ENCODE assay signal across 21 mouse cellular contexts in genomic region chr4:76241140-76241539, GRCm38 (mm10).
A peak's percentile ranks its signal among the peaks of the same experiment; 100 is the strongest.
DNase-seq lines count a peak whose midpoint lies in the region; ATAC-seq and TF ChIP-seq lines count a peak whose summit lies in the region.
"Had no signal": no experiment of that assay in that cellular context is flagged by ENCODE, and none has a peak within 500 bp of the region (broad histone marks: within the 10 kb centered on the region; RNA-seq: fewer than 3 reads in every experiment).

No protein-coding gene starts in this region.

- H3K27ac ChIP-seq in forebrain, embryonic 13.5 days = no peak overlapping the region
- H3K27ac ChIP-seq in forebrain, embryonic 16.5 days (ENCODE audit: low read length) = no peak overlapping the region
- peak overlapping the region; percentile 27 for H3K27ac ChIP-seq in heart, postnatal 0 days (ENCODE audit: low read depth)
- no peak overlapping the region for H3K27ac ChIP-seq in midbrain, postnatal 0 days (ENCODE audit: low read depth, low read length)
- no peak overlapping the region for H3K27ac ChIP-seq in midbrain, embryonic 15.5 days
- peak overlapping the region; percentile 87 for H3K27ac ChIP-seq in neural tube, embryonic 13.5 days (replicated peaks)
- H3K27ac ChIP-seq: embryonic facial prominence, embryonic 15.5 days; left cerebral cortex, adult 2 months; liver, embryonic 13.5 days; midbrain, embryonic 13.5 days had no signal

- WGBS in forebrain, embryonic 13.5 days = 50% methylated on average over 3 of the region's 3 CpGs
- WGBS in forebrain, embryonic 16.5 days = 27% methylated on average over 3 of the region's 3 CpGs
- WGBS in heart, postnatal 0 days = 19% methylated on average over 3 of the region's 3 CpGs
- 81% methylated on average over 3 of the region's 3 CpGs for WGBS in midbrain, postnatal 0 days
- 73% methylated on average over 3 of the region's 3 CpGs for WGBS in midbrain, embryonic 15.5 days
- WGBS in neural tube, embryonic 13.5 days = 16% methylated on average over 3 of the region's 3 CpGs

- no peaks in the 10 kb centered on the region for H3K36me3 ChIP-seq in forebrain, embryonic 13.5 days (ENCODE audit: poor library complexity, severe bottlenecking)
- H3K36me3 ChIP-seq in forebrain, embryonic 16.5 days (ENCODE audit: control insufficient read depth, insufficient read depth) = peaks cover 2% of the 10 kb centered on the region; the same call in 1 of the 2 replicates
- H3K36me3 ChIP-seq in heart, postnatal 0 days (replicated peaks; ENCODE audit: control insufficient read depth, insufficient read depth, low read length) = no peaks in the 10 kb centered on the region; the same call in 1 of the 2 replicates
- H3K36me3 ChIP-seq in midbrain, postnatal 0 days (ENCODE audit: insufficient read depth, low read length) = no peaks in the 10 kb centered on the region
- H3K36me3 ChIP-seq in midbrain, embryonic 15.5 days (replicated peaks) = no peaks in the 10 kb centered on the region
- H3K36me3 ChIP-seq in neural tube, embryonic 13.5 days = no peaks in the 10 kb centered on the region
- H3K36me3 ChIP-seq: embryonic facial prominence, embryonic 15.5 days; liver, embryonic 13.5 days; midbrain, embryonic 13.5 days had no signal

- H3K9ac ChIP-seq in forebrain, embryonic 13.5 days = no peak overlapping the region
- H3K9ac ChIP-seq in forebrain, embryonic 16.5 days (replicated peaks; ENCODE audit: low read depth, low read length) = no peak overlapping the region
- no peak overlapping the region for H3K9ac ChIP-seq in heart, postnatal 0 days (replicated peaks; ENCODE audit: low read depth, low read length)
- H3K9ac ChIP-seq in midbrain, postnatal 0 days (replicated peaks; ENCODE audit: low read length, poor library complexity, severe bottlenecking) = no peak overlapping the region
- H3K9ac ChIP-seq in midbrain, embryonic 15.5 days = no peak overlapping the region
- H3K9ac ChIP-seq in neural tube, embryonic 13.5 days = no peak overlapping the region
- H3K9ac ChIP-seq: embryonic facial prominence, embryonic 15.5 days; liver, embryonic 13.5 days; midbrain, embryonic 13.5 days had no signal

- 0 out of 2 replicates have a peak, but pooled peaks have one; percentile 6 for ATAC-seq in forebrain, embryonic 13.5 days
- ATAC-seq in forebrain, embryonic 16.5 days = no peak
- ATAC-seq in heart, postnatal 0 days (ENCODE audit: insufficient read depth, low read depth) = peak; percentile 82
- no peak for ATAC-seq in midbrain, postnatal 0 days (ENCODE audit: low FRiP score)
- ATAC-seq in midbrain, embryonic 15.5 days (replicated peaks) = no peak
- no peak for ATAC-seq in neural tube, embryonic 13.5 days (ENCODE audit: low read depth)
- ATAC-seq: midbrain, embryonic 13.5 days had no signal

- TF ChIP-seq CTCF in heart, postnatal 0 days (IDR thresholded peaks at IDR 0.05; ENCODE audit: low read depth) = no peak
- TF ChIP-seq CTCF in midbrain, postnatal 0 days (IDR thresholded peaks at IDR 0.05) = no peak

- peaks cover 26% of the 10 kb centered on the region for H3K4me1 ChIP-seq in forebrain, embryonic 13.5 days
- H3K4me1 ChIP-seq in forebrain, embryonic 16.5 days (replicated peaks; ENCODE audit: control insufficient read depth, insufficient read depth, low read length) = peaks cover 10% of the 10 kb centered on the region
- peaks cover 9% of the 10 kb centered on the region; the same call in 1 of the 2 replicates for H3K4me1 ChIP-seq in heart, postnatal 0 days (ENCODE audit: control insufficient read depth, insufficient read depth)
- H3K4me1 ChIP-seq in midbrain, postnatal 0 days (ENCODE audit: insufficient read depth, low read length) = 0 out of 2 replicates have a peak, but pooled peaks cover 4% of the 10 kb centered on the region
- peaks cover 21% of the 10 kb centered on the region for H3K4me1 ChIP-seq in midbrain, embryonic 15.5 days
- H3K4me1 ChIP-seq in neural tube, embryonic 13.5 days (replicated peaks) = peaks cover 49% of the 10 kb centered on the region
- H3K4me1 ChIP-seq: liver, embryonic 13.5 days; megakaryocyte, embryonic 14.5 days had no signal

- H3K4me2 ChIP-seq in forebrain, embryonic 13.5 days = no peak overlapping the region
- H3K4me2 ChIP-seq in forebrain, embryonic 16.5 days (ENCODE audit: low read length) = no peak overlapping the region
- H3K4me2 ChIP-seq in heart, postnatal 0 days (ENCODE audit: low read depth, low read length) = no peak overlapping the region
- no peak overlapping the region for H3K4me2 ChIP-seq in midbrain, postnatal 0 days (ENCODE audit: low read depth, low read length, poor library complexity, severe bottlenecking)
- H3K4me2 ChIP-seq in midbrain, embryonic 15.5 days = no peak overlapping the region
- no peak overlapping the region for H3K4me2 ChIP-seq in neural tube, embryonic 13.5 days
- H3K4me2 ChIP-seq: embryonic facial prominence, embryonic 15.5 days; liver, embryonic 13.5 days; midbrain, embryonic 13.5 days had no signal

- DNase-seq in heart, postnatal 0 days (ENCODE audit: low spot score) = peak; percentile 28
- DNase-seq in heart, postnatal 36 days = no peak
- DNase-seq in midbrain, postnatal 0 days (ENCODE audit: low spot score) = peak; percentile 27
- no peak for DNase-seq in cerebellum, adult 18-20 months
- DNase-seq: adrenal gland, postnatal 25 days; cerebellum, adult 9-11 months; gastrocnemius, postnatal 25 days; heart, postnatal 4 days; kidney, adult 18-20 months; liver, embryonic 13.5 days; lung, adult 2 months; lung, postnatal 36 days; thymus, postnatal 14 days had no signal

- intact Hi-C loops in heart, postnatal 36 days (cut with DNase I) = no loop called here

- H3K27me3 ChIP-seq in forebrain, embryonic 13.5 days = no peaks in the 10 kb centered on the region
- H3K27me3 ChIP-seq in forebrain, embryonic 16.5 days (replicated peaks; ENCODE audit: control insufficient read depth, insufficient read depth, low read length) = no peaks in the 10 kb centered on the region
- no peaks in the 10 kb centered on the region for H3K27me3 ChIP-seq in heart, postnatal 0 days (ENCODE audit: control insufficient read depth, insufficient read depth, low read length)
- H3K27me3 ChIP-seq in midbrain, postnatal 0 days (ENCODE audit: insufficient read depth, low read length) = no peaks in the 10 kb centered on the region
- no peaks in the 10 kb centered on the region for H3K27me3 ChIP-seq in midbrain, embryonic 15.5 days (replicated peaks)
- H3K27me3 ChIP-seq in neural tube, embryonic 13.5 days = no peaks in the 10 kb centered on the region
- H3K27me3 ChIP-seq: embryonic facial prominence, embryonic 15.5 days; liver, embryonic 13.5 days; megakaryocyte, embryonic 14.5 days; midbrain, embryonic 13.5 days had no signal

- no peak for TF ChIP-seq EP300 in heart, postnatal 0 days (IDR thresholded peaks at IDR 0.05; ENCODE audit: low read depth)

- H3K9me3 ChIP-seq in forebrain, embryonic 13.5 days (replicated peaks) = no peaks in the 10 kb centered on the region
- H3K9me3 ChIP-seq in forebrain, embryonic 16.5 days (ENCODE audit: control insufficient read depth, low read length) = no peaks in the 10 kb centered on the region
- H3K9me3 ChIP-seq in heart, postnatal 0 days (replicated peaks; ENCODE audit: control insufficient read depth, low read length) = no peaks in the 10 kb centered on the region
- no peaks in the 10 kb centered on the region for H3K9me3 ChIP-seq in midbrain, postnatal 0 days (ENCODE audit: low read length)
- H3K9me3 ChIP-seq in midbrain, embryonic 15.5 days = no peaks in the 10 kb centered on the region
- no peaks in the 10 kb centered on the region for H3K9me3 ChIP-seq in neural tube, embryonic 13.5 days
- H3K9me3 ChIP-seq: embryonic facial prominence, embryonic 15.5 days; liver, embryonic 13.5 days; midbrain, embryonic 13.5 days had no signal

- no peak overlapping the region for H3K4me3 ChIP-seq in forebrain, embryonic 13.5 days
- no peak overlapping the region for H3K4me3 ChIP-seq in forebrain, embryonic 16.5 days (replicated peaks; ENCODE audit: low read length)
- no peak overlapping the region for H3K4me3 ChIP-seq in heart, postnatal 0 days (ENCODE audit: low read depth, low read length)
- no peak overlapping the region for H3K4me3 ChIP-seq in midbrain, postnatal 0 days (ENCODE audit: low read depth, low read length)
- no peak overlapping the region for H3K4me3 ChIP-seq in midbrain, embryonic 15.5 days
- H3K4me3 ChIP-seq in neural tube, embryonic 13.5 days = no peak overlapping the region
- H3K4me3 ChIP-seq: embryonic facial prominence, embryonic 15.5 days; left cerebral cortex, adult 2 months; liver, embryonic 13.5 days; megakaryocyte, embryonic 14.5 days; midbrain, embryonic 13.5 days had no signal

Comparison
In these comparisons a context has a peak if more than half of its experiments do, and no peak if none do; other contexts are left out.
1. ATAC-seq: peak in forebrain, embryonic 13.5 days (single experiment) and heart, postnatal 0 days (single experiment); none in forebrain, embryonic 16.5 days (single experiment), midbrain, postnatal 0 days (single experiment), midbrain, embryonic 15.5 days (single experiment) and neural tube, embryonic 13.5 days (single experiment).
2. DNase-seq: peak in heart, postnatal 0 days (single experiment) and midbrain, postnatal 0 days (single experiment); none in heart, postnatal 36 days (0 of 2) and cerebellum, adult 18-20 months (0 of 2).
3. H3K27ac ChIP-seq: peak in heart, postnatal 0 days (single experiment) and neural tube, embryonic 13.5 days (single experiment); none in forebrain, embryonic 13.5 days (single experiment), forebrain, embryonic 16.5 days (single experiment), midbrain, postnatal 0 days (single experiment) and midbrain, embryonic 15.5 days (single experiment).